In genomic region chr13:37477342-37477741, GRCm38 (mm10) we compare ENCODE assay signal across 9 mouse cellular contexts.
DNase-seq lines count a peak whose midpoint lies in the region; ATAC-seq and TF ChIP-seq lines count a peak whose summit lies in the region.
"Had no signal": no experiment of that assay in that cellular context is flagged by ENCODE, and none has a peak within 500 bp of the region (broad histone marks: within the 10 kb centered on the region; RNA-seq: fewer than 3 reads in every experiment).

No protein-coding gene starts in this region.

- H3K4me2 ChIP-seq in forebrain, embryonic 11.5 days (ENCODE audit: low read depth, low read length, severe bottlenecking), result peak overlapping the region; percentile 47
- peak overlapping the region; percentile 53 for H3K4me2 ChIP-seq in neural tube, embryonic 12.5 days (replicated peaks)

- no peak for DNase-seq in layer of hippocampus, adult 2 months (ENCODE audit: low spot score in 2 of 2)
- DNase-seq in layer of hippocampus, postnatal 25 days (ENCODE audit: extremely low spot score in 1 of 2, low spot score in 1 of 2), result no peak
- DNase-seq in forebrain, embryonic 11.5 days (ENCODE audit: low spot score), result no peak
- no peak for DNase-seq in limb, embryonic 10.5 days (ENCODE audit: low spot score)
- no peak for DNase-seq in cerebellum, adult 11-12 months
- DNase-seq in left cerebral cortex, postnatal 4 days, result no peak
- DNase-seq in frontal cortex, adult 2 months (ENCODE audit: extremely low spot score in 1 of 2, low spot score in 1 of 2), result no peak
- DNase-seq: cerebellum, adult 11 months had no signal

- no peak for ATAC-seq in forebrain, embryonic 11.5 days (replicated peaks; ENCODE audit: low FRiP score)
- ATAC-seq in neural tube, embryonic 12.5 days (ENCODE audit: low FRiP score, low read depth), result no peak

- intact Hi-C loops in left cerebral cortex, postnatal 4 days (cut with DNase I), result no loop called here

- peak overlapping the region; percentile 24; the same call in 1 of the 2 replicates for H3K27ac ChIP-seq in layer of hippocampus, adult 2 months
- no peak overlapping the region for H3K27ac ChIP-seq in forebrain, embryonic 11.5 days (ENCODE audit: low read depth, low read length)
- peak overlapping the region; percentile 71 for H3K27ac ChIP-seq in limb, embryonic 10.5 days
- H3K27ac ChIP-seq in neural tube, embryonic 12.5 days, result no peak overlapping the region

- TF ChIP-seq CTCF in layer of hippocampus, adult 2 months (conservative IDR thresholded peaks at IDR 0.05), result no peak

- WGBS in forebrain, embryonic 11.5 days, result 23% methylated on average over 6 of the region's 6 CpGs
- 19% methylated on average over 6 of the region's 6 CpGs for WGBS in limb, embryonic 10.5 days
- 32% methylated on average over 6 of the region's 6 CpGs for WGBS in neural tube, embryonic 12.5 days

- peak overlapping the region; percentile 20; the same call in 1 of the 2 replicates for H3K9ac ChIP-seq in forebrain, embryonic 11.5 days (ENCODE audit: low read length)
- peak overlapping the region; percentile 23; the same call in 1 of the 2 replicates for H3K9ac ChIP-seq in neural tube, embryonic 12.5 days

- H3K36me3 ChIP-seq in forebrain, embryonic 11.5 days (ENCODE audit: control insufficient read depth, insufficient read depth, low read length), result no peaks in the 10 kb centered on the region
- H3K36me3 ChIP-seq in limb, embryonic 10.5 days, result no peaks in the 10 kb centered on the region
- no peaks in the 10 kb centered on the region for H3K36me3 ChIP-seq in neural tube, embryonic 12.5 days

- H3K27me3 ChIP-seq in forebrain, embryonic 11.5 days (ENCODE audit: control insufficient read depth, insufficient read depth, low read length), result no peaks in the 10 kb centered on the region
- 0 out of 2 replicates have a peak, but pooled peaks cover 5% of the 10 kb centered on the region for H3K27me3 ChIP-seq in limb, embryonic 10.5 days (ENCODE audit: low read depth, poor library complexity, severe bottlenecking)
- H3K27me3 ChIP-seq in neural tube, embryonic 12.5 days (replicated peaks), result no peaks in the 10 kb centered on the region

- H3K4me3 ChIP-seq in layer of hippocampus, adult 2 months, result no peak overlapping the region; the same call in 1 of the 2 replicates
- peak overlapping the region; percentile 19; the same call in 1 of the 2 replicates for H3K4me3 ChIP-seq in forebrain, embryonic 11.5 days (ENCODE audit: low read depth, low read length)
- H3K4me3 ChIP-seq in limb, embryonic 10.5 days, result peak overlapping the region; percentile 46
- no peak overlapping the region for H3K4me3 ChIP-seq in neural tube, embryonic 12.5 days

- peaks cover 4% of the 10 kb centered on the region; the same call in 1 of the 2 replicates for H3K4me1 ChIP-seq in forebrain, embryonic 11.5 days (replicated peaks; ENCODE audit: control insufficient read depth, insufficient read depth, low read length)
- peaks cover 25% of the 10 kb centered on the region for H3K4me1 ChIP-seq in limb, embryonic 10.5 days
- H3K4me1 ChIP-seq in neural tube, embryonic 12.5 days, result peaks cover 12% of the 10 kb centered on the region

- H3K9me3 ChIP-seq in forebrain, embryonic 11.5 days (ENCODE audit: control insufficient read depth, low read length), result no peaks in the 10 kb centered on the region
- no peaks in the 10 kb centered on the region for H3K9me3 ChIP-seq in limb, embryonic 10.5 days (replicated peaks)
- H3K9me3 ChIP-seq in neural tube, embryonic 12.5 days, result no peaks in the 10 kb centered on the region

Comparison
In these comparisons a context has a peak if more than half of its experiments do, and no peak if none do; other contexts are left out.
1. H3K27ac ChIP-seq: peak in layer of hippocampus, adult 2 months (single experiment) and limb, embryonic 10.5 days (single experiment); none in forebrain, embryonic 11.5 days (single experiment) and neural tube, embryonic 12.5 days (single experiment).
2. H3K4me3 ChIP-seq: peak in forebrain, embryonic 11.5 days (single experiment) and limb, embryonic 10.5 days (single experiment); none in layer of hippocampus, adult 2 months (single experiment) and neural tube, embryonic 12.5 days (single experiment).